12 mouse cellular contexts compared by ENCODE assay signal in the genomic region with DNA sequence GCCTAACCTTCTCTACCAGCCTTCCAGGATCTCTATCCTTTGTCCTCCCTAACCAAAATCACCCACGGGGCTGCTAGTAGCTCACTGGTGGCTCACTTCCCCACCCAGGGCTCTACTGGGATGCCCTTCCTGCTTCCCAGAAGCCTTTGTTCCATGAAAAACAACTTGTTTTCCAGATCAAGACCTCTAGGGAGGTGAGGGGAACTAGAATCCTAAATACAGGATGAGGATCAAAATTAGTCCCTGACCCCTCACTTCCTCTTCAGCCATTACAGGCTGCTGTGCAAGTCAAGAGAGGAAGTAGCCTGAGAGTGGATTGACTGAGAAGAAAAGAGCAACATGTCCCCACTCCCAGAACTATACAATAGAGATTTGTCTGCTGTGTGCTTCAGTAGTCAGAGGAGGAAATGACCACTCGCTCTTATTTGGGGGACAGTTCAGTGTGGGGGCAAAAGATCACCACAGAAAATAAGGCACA.
DNase-seq lines count a peak whose midpoint lies in the region; ATAC-seq and TF ChIP-seq lines count a peak whose summit lies in the region.
"Had no signal": no experiment of that assay in that cellular context is flagged by ENCODE, and none has a peak within 500 bp of the region (broad histone marks: within the 10 kb centered on the region; RNA-seq: fewer than 3 reads in every experiment).

No protein-coding gene starts in this region.

- no peak for ATAC-seq in hindbrain, postnatal 0 days
- ATAC-seq in hindbrain, embryonic 16.5 days, result no peak
- ATAC-seq in liver, postnatal 0 days, result peak; percentile 53
- ATAC-seq: midbrain, embryonic 15.5 days had no signal

- H3K9me3 ChIP-seq in hindbrain, postnatal 0 days (ENCODE audit: low read length), result no peaks in the 10 kb centered on the region
- no peaks in the 10 kb centered on the region for H3K9me3 ChIP-seq in hindbrain, embryonic 16.5 days (ENCODE audit: control insufficient read depth, low read length)
- H3K9me3 ChIP-seq in heart, embryonic 10.5 days, result no peaks in the 10 kb centered on the region
- no peaks in the 10 kb centered on the region for H3K9me3 ChIP-seq in liver, postnatal 0 days (ENCODE audit: low read length)
- H3K9me3 ChIP-seq: midbrain, embryonic 15.5 days had no signal

- peak; percentile 57; the same call in 1 of the 2 replicates for TF ChIP-seq EP300 in liver, postnatal 0 days (IDR thresholded peaks at IDR 0.05; ENCODE audit: low read depth)

- no peaks in the 10 kb centered on the region for H3K27me3 ChIP-seq in hindbrain, postnatal 0 days (ENCODE audit: insufficient read depth, low read length)
- H3K27me3 ChIP-seq in hindbrain, embryonic 16.5 days (replicated peaks; ENCODE audit: control insufficient read depth, insufficient read depth, low read length), result no peaks in the 10 kb centered on the region
- no peaks in the 10 kb centered on the region for H3K27me3 ChIP-seq in heart, embryonic 10.5 days (ENCODE audit: insufficient read depth, poor library complexity, severe bottlenecking)
- no peaks in the 10 kb centered on the region for H3K27me3 ChIP-seq in liver, postnatal 0 days (ENCODE audit: insufficient read depth, low read length)
- H3K27me3 ChIP-seq: midbrain, embryonic 15.5 days had no signal

- peak overlapping the region; percentile 4; the same call in 1 of the 2 replicates for H3K27ac ChIP-seq in hindbrain, postnatal 0 days
- H3K27ac ChIP-seq in hindbrain, embryonic 16.5 days (ENCODE audit: low read depth, low read length), result no peak overlapping the region
- peak overlapping the region; percentile 72 for H3K27ac ChIP-seq in bone marrow macrophage, adult 2 months (ENCODE audit: insufficient read depth, low read depth, low read length)
- H3K27ac ChIP-seq in heart, embryonic 10.5 days, result no peak overlapping the region
- no peak overlapping the region; the same call in 1 of the 2 replicates for H3K27ac ChIP-seq in liver, postnatal 0 days (ENCODE audit: low read depth)
- H3K27ac ChIP-seq: midbrain, embryonic 15.5 days had no signal

- 69% methylated on average over 2 of the region's 2 CpGs for WGBS in hindbrain, postnatal 0 days
- WGBS in hindbrain, embryonic 16.5 days, result 51% methylated on average over 2 of the region's 2 CpGs
- 52% methylated on average over 2 of the region's 2 CpGs for WGBS in heart, embryonic 10.5 days
- 38% methylated on average over 2 of the region's 2 CpGs for WGBS in liver, postnatal 0 days (ENCODE audit: insufficient replicate concordance)

- no peak for TF ChIP-seq POLR2A in bone marrow macrophage, adult 2 months (IDR thresholded peaks at IDR 0.05; ENCODE audit: borderline replicate concordance, low read depth, low read length)

- no peak for TF ChIP-seq CTCF in hindbrain, postnatal 0 days (IDR thresholded peaks at IDR 0.05; ENCODE audit: low read depth)
- TF ChIP-seq CTCF in bone marrow macrophage, adult 2 months (IDR thresholded peaks at IDR 0.05; ENCODE audit: low read depth, low read length), result no peak
- no peak for TF ChIP-seq CTCF in liver, postnatal 0 days (IDR thresholded peaks at IDR 0.05; ENCODE audit: low read depth)

- H3K4me1 ChIP-seq in hindbrain, postnatal 0 days (ENCODE audit: insufficient read depth, low read length), result no peaks in the 10 kb centered on the region
- no peaks in the 10 kb centered on the region for H3K4me1 ChIP-seq in hindbrain, embryonic 16.5 days (ENCODE audit: control insufficient read depth, insufficient read depth, low read depth, low read length)
- H3K4me1 ChIP-seq in bone marrow macrophage, adult 2 months (ENCODE audit: control insufficient read depth, insufficient read depth, low read length), result peaks cover 16% of the 10 kb centered on the region
- peaks cover 7% of the 10 kb centered on the region; the same call in 1 of the 2 replicates for H3K4me1 ChIP-seq in heart, embryonic 10.5 days
- H3K4me1 ChIP-seq in liver, postnatal 0 days (ENCODE audit: insufficient read depth), result no peaks in the 10 kb centered on the region
- H3K4me1 ChIP-seq: midbrain, embryonic 15.5 days had no signal

- H3K4me2 ChIP-seq in hindbrain, postnatal 0 days (ENCODE audit: low read depth, low read length), result no peak overlapping the region
- H3K4me2 ChIP-seq in hindbrain, embryonic 16.5 days (ENCODE audit: low read length), result no peak overlapping the region
- no peak overlapping the region for H3K4me2 ChIP-seq in liver, postnatal 0 days (ENCODE audit: low read depth, low read length)
- H3K4me2 ChIP-seq: midbrain, embryonic 15.5 days had no signal

- no peak for DNase-seq in hindbrain, postnatal 0 days (ENCODE audit: low spot score)
- peak; percentile 65 for DNase-seq in heart, embryonic 10.5 days (ENCODE audit: low spot score)
- DNase-seq in liver, postnatal 0 days, result no peak
- no peak for DNase-seq in left cerebral cortex, adult 8-10 months (ENCODE audit: low spot score in 2 of 2)
- DNase-seq in urinary bladder, adult 18-20 months (ENCODE audit: low spot score in 2 of 2), result no peak
- DNase-seq in T-cell, adult 2 months (ENCODE audit: low spot score), result no peak
- DNase-seq: cerebellum, adult 2 months; layer of hippocampus, adult 9-11 months; thymus, adult 18-20 months had no signal

- no peak overlapping the region for H3K9ac ChIP-seq in hindbrain, postnatal 0 days (replicated peaks; ENCODE audit: low read length)
- no peak overlapping the region for H3K9ac ChIP-seq in hindbrain, embryonic 16.5 days (ENCODE audit: low read depth, low read length)
- H3K9ac ChIP-seq in liver, postnatal 0 days (replicated peaks), result no peak overlapping the region
- H3K9ac ChIP-seq: midbrain, embryonic 15.5 days had no signal

- no peaks in the 10 kb centered on the region for H3K36me3 ChIP-seq in hindbrain, postnatal 0 days (ENCODE audit: insufficient read depth, low read length)
- no peaks in the 10 kb centered on the region for H3K36me3 ChIP-seq in hindbrain, embryonic 16.5 days (ENCODE audit: control insufficient read depth, insufficient read depth, low read length)
- H3K36me3 ChIP-seq in heart, embryonic 10.5 days, result no peaks in the 10 kb centered on the region
- no peaks in the 10 kb centered on the region for H3K36me3 ChIP-seq in liver, postnatal 0 days (replicated peaks; ENCODE audit: insufficient read depth, low read length)
- H3K36me3 ChIP-seq: midbrain, embryonic 15.5 days had no signal

- no peak overlapping the region for H3K4me3 ChIP-seq in hindbrain, postnatal 0 days (ENCODE audit: low read length)
- no peak overlapping the region for H3K4me3 ChIP-seq in hindbrain, embryonic 16.5 days (ENCODE audit: low read length)
- no peak overlapping the region for H3K4me3 ChIP-seq in bone marrow macrophage, adult 2 months (ENCODE audit: insufficient read depth, low read length)
- no peak overlapping the region for H3K4me3 ChIP-seq in heart, embryonic 10.5 days
- no peak overlapping the region for H3K4me3 ChIP-seq in liver, postnatal 0 days (ENCODE audit: low read depth, low read length)
- H3K4me3 ChIP-seq: midbrain, embryonic 15.5 days had no signal

Comparison
In these comparisons a context has a peak if more than half of its experiments do, and no peak if none do; other contexts are left out.
1. H3K27ac ChIP-seq: peak in hindbrain, postnatal 0 days (single experiment) and bone marrow macrophage, adult 2 months (single experiment); none in hindbrain, embryonic 16.5 days (single experiment), heart, embryonic 10.5 days (single experiment) and liver, postnatal 0 days (single experiment).